Mouse (Mus musculus): ENCODE results near the gene Cpn1. TPM values are rescaled to one million over a fixed set of nuclear protein-coding genes. Genes with fewer than 3 reads are reported as not detected.
A peak's percentile ranks its signal among the peaks of the same experiment; 100 is the strongest.

Gene Cpn1
- polyA plus RNA-seq, 1 experiment, result 1.4 TPM

DNA sequence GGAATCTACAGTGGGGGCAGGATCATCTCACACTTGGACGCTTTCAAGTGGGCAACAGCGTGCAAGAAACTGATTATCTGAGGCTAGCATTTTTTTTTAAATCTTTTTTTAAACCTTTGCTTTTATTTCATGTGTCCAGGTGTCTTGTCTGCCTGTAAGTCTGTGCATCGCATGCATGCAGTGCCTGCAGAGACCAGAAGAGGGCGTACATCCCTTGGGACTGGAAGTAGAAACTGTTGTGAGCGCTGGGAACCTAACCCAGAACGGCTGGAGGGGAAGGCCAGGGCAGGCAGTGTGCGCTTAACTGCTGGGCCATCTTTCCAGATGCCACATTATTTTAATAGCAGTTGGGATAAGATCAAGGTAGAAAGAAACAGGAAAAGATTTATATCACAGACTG, 63.4 kb downstream of the Cpn1 start:
- DNase-seq (ENCODE audit: low read depth in 1 of 2, low spot score in 2 of 2), result no peak
- Histone ChIP-seq H3K36me3 (ENCODE audit: control insufficient read depth, insufficient read depth, low read length) (no peaks in the 10 kb centered on the region), H3K4me3 (ENCODE audit: extremely low read depth, insufficient read depth, insufficient read length) (no peak overlapping the region), H3K4me1 (ENCODE audit: control insufficient read depth, insufficient read depth, insufficient read length) (no peaks in the 10 kb centered on the region; the same call in 1 of the 2 replicates), H3K27me3 (ENCODE audit: control insufficient read depth, insufficient read depth, low read length) (no peaks in the 10 kb centered on the region), H3K27ac (ENCODE audit: insufficient read depth, low read length) (no peak overlapping the region)
- TF ChIP-seq POLR2A (IDR thresholded peaks at IDR 0.05; ENCODE audit: low read depth, low read length) (no peak), CTCF (IDR thresholded peaks at IDR 0.05; ENCODE audit: extremely low read depth, insufficient read depth, insufficient read length, insufficient replicate concordance) (no peak)
- WGBS, result 96% methylated on average over 7 of the region's 7 CpGs

- DNase-seq (ENCODE audit: low read depth in 1 of 2, low spot score in 2 of 2), result no peak
- Histone ChIP-seq H3K27me3 (ENCODE audit: control insufficient read depth, insufficient read depth, low read length) (no peaks in the 10 kb centered on the region), H3K36me3 (ENCODE audit: control insufficient read depth, insufficient read depth, low read length) (no peaks in the 10 kb centered on the region), H3K27ac (ENCODE audit: insufficient read depth, low read length) (no peak overlapping the region), H3K4me3 (ENCODE audit: extremely low read depth, insufficient read depth, insufficient read length) (peak overlapping the region; percentile 14; the same call in 1 of the 2 replicates), H3K4me1 (ENCODE audit: control insufficient read depth, insufficient read depth, insufficient read length) (peaks cover 12% of the 10 kb centered on the region)
- no peak for TF ChIP-seq POLR2A (IDR thresholded peaks at IDR 0.05; ENCODE audit: low read depth, low read length)
- TF ChIP-seq CTCF (IDR thresholded peaks at IDR 0.05; ENCODE audit: extremely low read depth, insufficient read depth, insufficient read length, insufficient replicate concordance), result no peak
- 49% methylated on average over 13 of the region's 13 CpGs for WGBS
Observed at GRCm38 (mm10) chr19:43921410-43921809, 64.9 kb downstream of the Cpn1 start.

- WGBS, result 63% methylated on average over 32 of the region's 32 CpGs
- Histone ChIP-seq H3K36me3 (ENCODE audit: control insufficient read depth, insufficient read depth, low read length) (no peaks in the 10 kb centered on the region), H3K27ac (ENCODE audit: insufficient read depth, low read length) (no peak overlapping the region), H3K4me3 (ENCODE audit: extremely low read depth, insufficient read depth, insufficient read length) (no peak overlapping the region), H3K4me1 (ENCODE audit: control insufficient read depth, insufficient read depth, insufficient read length) (peaks cover 13% of the 10 kb centered on the region), H3K27me3 (ENCODE audit: control insufficient read depth, insufficient read depth, low read length) (no peaks in the 10 kb centered on the region)
- TF ChIP-seq CTCF (IDR thresholded peaks at IDR 0.05; ENCODE audit: extremely low read depth, insufficient read depth, insufficient read length, insufficient replicate concordance) (no peak), POLR2A (IDR thresholded peaks at IDR 0.05; ENCODE audit: low read depth, low read length) (no peak)
- DNase-seq (ENCODE audit: low read depth in 1 of 2, low spot score in 2 of 2), result no peak
Observed at GRCm38 (mm10) chr19:43920453-43921300, 65.7 kb downstream of the Cpn1 start.

GRCm38 (mm10) chr19:43919841-43920240, 66.5 kb downstream of the Cpn1 start:
- Histone ChIP-seq H3K27ac (ENCODE audit: insufficient read depth, low read length) (no peak overlapping the region), H3K27me3 (ENCODE audit: control insufficient read depth, insufficient read depth, low read length) (no peaks in the 10 kb centered on the region), H3K4me1 (ENCODE audit: control insufficient read depth, insufficient read depth, insufficient read length) (peaks cover 13% of the 10 kb centered on the region), H3K4me3 (ENCODE audit: extremely low read depth, insufficient read depth, insufficient read length) (no peak overlapping the region), H3K36me3 (ENCODE audit: control insufficient read depth, insufficient read depth, low read length) (no peaks in the 10 kb centered on the region)
- 89% methylated on average over 4 of the region's 4 CpGs for WGBS
- DNase-seq (ENCODE audit: low read depth in 1 of 2, low spot score in 2 of 2), result no peak
- no peak for TF ChIP-seq POLR2A (IDR thresholded peaks at IDR 0.05; ENCODE audit: low read depth, low read length)

- Histone ChIP-seq H3K27ac (ENCODE audit: insufficient read depth, low read length) (no peak overlapping the region), H3K4me3 (ENCODE audit: extremely low read depth, insufficient read depth, insufficient read length) (no peak overlapping the region), H3K4me1 (ENCODE audit: control insufficient read depth, insufficient read depth, insufficient read length) (peaks cover 13% of the 10 kb centered on the region), H3K27me3 (ENCODE audit: control insufficient read depth, insufficient read depth, low read length) (no peaks in the 10 kb centered on the region), H3K36me3 (ENCODE audit: control insufficient read depth, insufficient read depth, low read length) (no peaks in the 10 kb centered on the region)
- no peak for TF ChIP-seq CTCF (IDR thresholded peaks at IDR 0.05; ENCODE audit: extremely low read depth, insufficient read depth, insufficient read length, insufficient replicate concordance)
- no peak for TF ChIP-seq POLR2A (IDR thresholded peaks at IDR 0.05; ENCODE audit: low read depth, low read length)
- WGBS, result 73% methylated on average over 3 of the region's 3 CpGs
- DNase-seq (ENCODE audit: low read depth in 1 of 2, low spot score in 2 of 2), result no peak
Observed at GRCm38 (mm10) chr19:43918834-43919233, 67.5 kb downstream of the Cpn1 start.

GRCm38 (mm10) chr19:43917763-43918162, 68.6 kb downstream of the Cpn1 start:
- no peak overlapping the region for H3K4me3 ChIP-seq (ENCODE audit: extremely low read depth, insufficient read depth, insufficient read length)

GRCm38 (mm10) chr19:43917406-43917691, 69.0 kb downstream of the Cpn1 start:
- WGBS, result 37% methylated on average over 2 of the region's 2 CpGs
- no peaks in the 10 kb centered on the region for H3K27me3 ChIP-seq (ENCODE audit: control insufficient read depth, insufficient read depth, low read length)
- H3K36me3 ChIP-seq (ENCODE audit: control insufficient read depth, insufficient read depth, low read length), result no peaks in the 10 kb centered on the region
- peak overlapping the region; percentile 4; the same call in 1 of the 2 replicates for H3K27ac ChIP-seq (ENCODE audit: insufficient read depth, low read length)
- peak overlapping the region; percentile 17; the same call in 1 of the 2 replicates for H3K4me3 ChIP-seq (ENCODE audit: extremely low read depth, insufficient read depth, insufficient read length)
- peaks cover 16% of the 10 kb centered on the region for H3K4me1 ChIP-seq (ENCODE audit: control insufficient read depth, insufficient read depth, insufficient read length)
- DNase-seq (ENCODE audit: low read depth in 1 of 2, low spot score in 2 of 2), result no peak
- TF ChIP-seq POLR2A (IDR thresholded peaks at IDR 0.05; ENCODE audit: low read depth, low read length) (no peak), CTCF (IDR thresholded peaks at IDR 0.05; ENCODE audit: extremely low read depth, insufficient read depth, insufficient read length, insufficient replicate concordance) (no peak)

More at GRCm38 (mm10) chr19:43917763-43918162, 68.6 kb downstream of the Cpn1 start:
- no peak for TF ChIP-seq POLR2A (IDR thresholded peaks at IDR 0.05; ENCODE audit: low read depth, low read length)
- no peak for TF ChIP-seq CTCF (IDR thresholded peaks at IDR 0.05; ENCODE audit: extremely low read depth, insufficient read depth, insufficient read length, insufficient replicate concordance)
- Histone ChIP-seq H3K27ac (ENCODE audit: insufficient read depth, low read length) (no peak overlapping the region), H3K36me3 (ENCODE audit: control insufficient read depth, insufficient read depth, low read length) (no peaks in the 10 kb centered on the region), H3K4me1 (ENCODE audit: control insufficient read depth, insufficient read depth, insufficient read length) (peaks cover 16% of the 10 kb centered on the region), H3K27me3 (ENCODE audit: control insufficient read depth, insufficient read depth, low read length) (no peaks in the 10 kb centered on the region)
- 61% methylated on average over 6 of the region's 6 CpGs for WGBS
- DNase-seq (ENCODE audit: low read depth in 1 of 2, low spot score in 2 of 2), result no peak
